Mouse (Mus musculus) lung, postnatal 14 days (tissue): Measurements from ENCODE around the gene St8sia1.

ENCODE experiments used
- DNase-seq: peaks from one replicate; pipeline ENCODE4 v3.0.0; 2021

St8sia1 gene

DNA sequence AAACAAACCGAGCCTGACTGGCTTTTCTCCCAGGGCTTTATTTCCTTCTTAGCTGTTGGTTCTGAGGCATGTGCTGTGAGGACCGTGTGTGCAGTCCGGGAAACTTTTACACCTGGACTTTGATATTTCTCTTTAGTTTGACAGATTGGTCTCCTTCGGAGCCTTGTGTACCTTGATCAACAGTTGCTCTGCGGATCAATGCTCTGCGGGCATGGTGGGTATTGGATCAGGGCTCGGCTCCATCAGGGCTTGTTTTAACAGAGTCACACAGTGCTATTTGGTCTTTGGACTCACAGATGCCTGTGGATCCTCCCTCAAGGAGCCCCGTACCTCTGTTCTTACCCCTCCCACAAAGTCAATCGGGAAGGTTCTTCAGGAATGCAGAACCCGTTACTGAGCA lies 150.2 kb downstream of the St8sia1 start:
- DNase-seq = no peak

DNA sequence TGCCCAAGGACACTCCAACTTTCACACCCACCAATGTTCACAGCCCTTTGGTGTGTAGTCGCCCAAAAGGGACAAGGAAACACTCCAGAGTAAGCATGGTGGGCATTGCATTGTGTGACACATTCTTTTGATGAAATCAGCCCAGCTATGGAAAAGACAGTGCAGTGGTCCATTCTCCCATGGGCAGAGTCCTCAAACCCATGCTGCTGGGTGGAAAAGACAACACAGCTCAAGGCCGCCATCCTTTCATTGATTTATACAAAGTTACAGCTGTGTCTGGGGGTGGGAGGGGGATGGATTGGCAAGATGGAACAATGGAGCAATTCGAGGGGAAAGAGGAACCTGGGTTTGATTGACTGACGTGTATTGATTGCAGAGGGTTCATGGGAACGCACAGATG lies 151.3 kb downstream of the St8sia1 start:
- DNase-seq = no peak

DNA sequence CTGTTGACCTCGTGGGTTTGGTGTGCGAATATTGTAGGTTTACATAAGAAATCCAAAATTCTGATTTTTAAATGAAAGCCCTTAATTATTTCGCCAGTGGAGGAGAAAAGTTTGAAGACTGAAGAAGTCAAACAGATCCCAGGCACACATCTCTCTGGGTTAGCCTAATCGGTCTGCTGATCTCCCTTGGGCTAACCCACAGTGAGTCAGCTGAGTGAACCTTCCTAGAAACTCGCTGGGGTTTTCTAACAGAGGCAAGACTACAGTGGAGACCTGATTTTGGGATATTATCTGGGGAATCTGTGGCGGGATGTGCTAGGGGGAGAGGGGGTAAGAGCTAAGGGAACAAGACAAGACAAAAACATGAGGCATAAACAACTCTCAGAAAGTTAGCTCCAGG lies 154.0 kb downstream of the St8sia1 start:
- DNase-seq = no peak

DNA sequence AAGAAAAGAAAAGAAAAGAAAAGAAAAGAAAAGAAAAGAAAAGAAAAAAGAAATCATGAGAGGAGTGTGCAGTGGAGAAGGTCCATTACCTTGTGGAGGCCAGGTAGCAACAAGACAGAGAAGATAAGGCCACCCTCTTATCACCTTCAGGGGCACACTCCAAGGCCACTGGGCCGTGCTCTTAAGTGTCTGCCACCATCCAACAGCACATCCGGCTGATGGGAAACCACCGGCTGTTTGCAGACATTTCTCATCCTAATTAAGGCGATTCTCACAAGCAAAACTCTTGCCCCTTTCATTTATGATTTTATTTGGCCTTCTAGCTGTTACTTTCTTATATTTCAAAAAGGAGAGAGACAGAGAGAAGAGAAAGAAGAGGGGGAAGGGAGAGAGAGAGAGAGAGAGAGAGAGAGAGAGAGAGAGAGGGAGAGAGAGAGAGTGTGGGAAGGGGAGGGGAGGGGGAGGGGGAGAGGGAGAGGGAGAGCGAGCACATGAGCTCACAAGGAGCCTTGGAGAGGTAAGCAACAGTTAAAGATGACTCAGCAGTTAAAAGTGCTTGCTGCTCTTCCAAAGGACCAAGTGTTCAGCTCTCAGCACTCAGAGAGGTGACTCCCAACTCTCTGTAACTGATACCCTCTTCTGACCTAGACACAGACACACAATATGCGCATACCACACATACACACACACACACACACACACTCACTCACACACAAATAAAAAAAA lies 154.7 kb downstream of the St8sia1 start:
- no peak for DNase-seq

DNA sequence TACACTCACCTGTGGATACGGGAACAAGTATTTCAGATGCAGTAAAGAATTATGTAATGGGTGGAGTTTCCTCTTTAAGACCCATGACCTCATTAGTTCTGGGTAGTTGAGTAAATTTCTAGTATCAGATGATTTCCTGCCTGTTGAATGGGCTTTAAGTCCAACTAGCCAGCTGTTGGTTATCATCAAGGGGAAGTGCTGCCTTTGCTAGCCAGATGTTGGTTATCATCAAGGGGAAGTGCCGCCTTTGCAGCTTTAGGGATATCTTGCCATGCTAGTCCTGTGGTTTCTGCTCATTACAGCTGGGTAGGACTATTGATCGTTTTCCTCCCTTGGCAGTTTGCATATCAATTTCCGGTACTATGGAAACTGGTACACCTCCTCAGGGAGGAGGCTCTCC lies 157.9 kb downstream of the St8sia1 start:
- DNase-seq = no peak

DNA sequence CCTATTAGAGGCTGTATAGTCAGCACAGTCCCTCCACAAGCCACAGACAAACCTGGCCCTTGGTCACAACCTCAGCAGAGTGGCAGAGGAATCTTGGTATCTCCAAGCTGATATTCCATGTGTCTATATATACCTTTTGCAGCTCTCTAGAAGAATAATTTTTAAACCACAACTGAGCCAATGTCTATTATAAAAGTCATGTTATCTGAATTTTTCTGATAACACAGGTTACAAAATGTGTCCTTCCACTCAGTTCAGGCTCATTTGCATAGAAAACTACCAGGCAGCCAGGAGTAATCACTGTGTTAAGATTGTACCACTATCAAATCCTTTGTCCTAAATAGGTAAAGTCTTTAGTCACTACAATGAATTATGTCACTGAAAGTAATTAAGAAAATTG lies 159.8 kb downstream of the St8sia1 start, which contains the start of gene Sult6b2:
Sult6b2 (minus strand) TSS at position 101 of the 400 bp plus-strand sequence.
- no peak for DNase-seq

DNA sequence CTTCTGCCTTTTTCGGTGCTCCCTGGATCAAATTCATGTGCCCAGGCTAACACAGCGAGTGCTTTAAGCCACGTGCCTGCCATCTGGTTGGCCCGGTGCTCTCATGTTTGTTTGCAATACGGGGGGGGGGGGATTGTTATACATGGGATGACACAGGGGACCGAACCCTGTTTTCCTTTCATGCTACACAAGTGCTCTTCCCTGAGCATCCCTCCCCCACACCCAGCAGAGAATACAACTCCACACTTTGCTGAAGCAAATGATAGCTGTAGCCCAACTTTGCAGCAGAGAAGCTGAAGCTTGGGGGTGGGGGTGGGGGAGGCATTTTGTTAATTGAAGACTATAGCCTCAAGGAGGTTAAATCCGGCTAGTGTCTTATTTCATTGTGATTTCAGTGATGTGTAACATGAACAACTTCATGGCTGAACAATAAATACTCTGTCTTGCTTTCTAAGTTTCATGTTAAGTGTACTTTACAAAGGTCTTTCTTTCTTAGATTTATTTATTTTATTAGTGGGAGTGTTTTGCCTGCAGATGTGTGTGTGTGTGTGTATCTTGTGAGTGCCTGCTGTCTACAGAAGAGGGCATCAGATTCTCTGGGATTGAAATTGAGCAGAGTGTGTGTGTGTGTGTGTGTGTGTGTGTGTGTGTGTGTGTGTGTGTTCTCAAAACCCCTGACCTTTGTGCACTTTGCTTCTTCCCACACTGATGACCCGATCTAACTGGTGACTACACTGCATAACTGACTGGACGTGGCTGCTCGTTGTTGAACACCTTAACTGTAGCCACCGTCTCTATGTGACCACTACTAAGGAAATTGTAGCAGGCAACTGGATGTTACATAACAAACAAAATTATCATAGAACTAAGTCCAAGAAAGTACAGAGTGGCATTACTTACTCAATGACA lies 161.4 kb downstream of the St8sia1 start:
- no peak for DNase-seq

DNA sequence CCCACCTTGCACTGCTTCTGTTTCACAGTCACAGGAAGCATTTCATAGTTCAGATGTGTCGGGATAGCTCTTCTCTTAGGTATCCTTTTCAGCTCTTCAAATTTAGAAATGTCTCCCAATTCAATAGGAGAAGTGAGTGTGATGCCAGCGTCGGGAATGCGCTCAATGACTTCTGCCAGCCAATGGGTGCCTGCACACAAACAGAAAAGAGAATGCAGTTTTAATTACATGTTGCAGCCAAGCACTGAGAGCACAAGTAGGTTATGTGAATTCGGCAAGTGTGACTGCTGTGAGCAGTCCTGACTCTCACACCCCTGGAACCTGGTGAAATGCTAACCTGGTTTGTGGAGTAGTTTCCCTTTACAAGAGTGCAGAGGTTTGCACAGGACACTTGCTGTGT lies 162.6 kb downstream of the St8sia1 start:
- DNase-seq = no peak

DNA sequence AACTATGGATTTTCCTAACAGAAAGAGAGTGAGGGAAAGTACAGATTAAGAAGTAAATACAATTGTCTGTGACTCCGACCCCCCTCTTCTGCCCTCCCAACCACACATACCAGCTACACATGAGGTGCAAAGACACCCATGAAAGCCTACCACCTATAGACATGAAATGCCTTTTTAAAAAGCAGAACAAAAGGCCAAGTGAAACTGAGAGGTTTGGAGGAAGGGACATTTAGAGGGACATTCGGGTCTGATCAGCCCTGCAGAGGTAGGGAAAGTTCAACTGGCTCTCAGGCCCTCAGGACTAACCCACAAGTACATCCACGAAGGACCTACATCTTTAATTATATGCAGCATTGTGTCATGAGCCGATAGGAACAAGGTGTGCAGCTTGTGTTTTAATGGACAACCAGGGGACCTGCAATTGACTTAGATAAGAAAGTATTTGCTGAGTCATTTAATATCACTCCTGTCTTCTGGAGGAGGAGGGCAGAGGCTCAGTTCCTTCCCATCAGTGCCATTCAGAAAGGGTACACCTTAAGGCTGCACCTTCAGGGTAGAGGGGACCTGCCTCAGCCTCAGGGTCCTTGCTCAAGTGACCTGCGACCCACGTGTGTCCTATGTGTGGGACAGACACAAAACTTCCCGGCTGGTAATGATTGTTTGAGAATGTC lies 164.4 kb downstream of the St8sia1 start:
- no peak for DNase-seq

DNA sequence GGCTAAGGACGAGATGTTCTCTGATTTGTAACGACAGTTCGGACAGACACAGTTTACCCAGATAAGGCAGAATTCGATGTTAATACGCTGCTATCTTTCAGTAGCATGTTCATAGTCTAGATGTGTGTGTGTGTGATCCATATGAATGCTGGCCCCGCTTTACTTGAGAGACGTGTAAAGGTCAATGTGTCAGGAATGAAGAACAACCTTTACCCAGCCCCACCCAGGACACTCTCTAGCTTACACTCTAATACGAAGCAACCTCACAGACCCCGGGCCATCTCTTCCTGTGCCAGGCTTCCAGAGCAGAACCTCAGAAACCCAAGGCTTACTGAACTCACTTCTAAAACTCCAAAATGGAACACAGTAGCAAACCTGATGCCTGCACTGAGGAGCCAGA lies 165.4 kb downstream of the St8sia1 start:
- DNase-seq = no peak

DNA sequence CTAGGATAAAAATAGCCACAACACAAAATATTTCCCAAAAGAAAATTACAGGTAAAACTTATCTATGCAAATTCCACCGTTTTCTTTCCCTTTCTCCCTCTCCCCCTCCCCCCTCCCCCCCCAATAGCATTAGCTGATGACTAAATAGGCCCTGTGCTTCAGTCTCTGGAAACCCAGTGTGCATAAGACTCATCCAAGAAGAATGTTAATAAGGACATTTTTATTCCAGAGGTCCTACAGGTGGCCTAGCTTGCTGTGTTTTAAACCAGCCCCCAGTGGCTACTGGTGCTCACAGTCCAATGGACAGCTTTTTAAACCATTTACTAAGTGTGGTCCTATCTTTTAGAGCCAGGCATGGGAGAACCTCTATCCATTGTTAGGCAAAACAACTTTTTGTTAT lies 166.3 kb downstream of the St8sia1 start:
- DNase-seq = no peak

DNA sequence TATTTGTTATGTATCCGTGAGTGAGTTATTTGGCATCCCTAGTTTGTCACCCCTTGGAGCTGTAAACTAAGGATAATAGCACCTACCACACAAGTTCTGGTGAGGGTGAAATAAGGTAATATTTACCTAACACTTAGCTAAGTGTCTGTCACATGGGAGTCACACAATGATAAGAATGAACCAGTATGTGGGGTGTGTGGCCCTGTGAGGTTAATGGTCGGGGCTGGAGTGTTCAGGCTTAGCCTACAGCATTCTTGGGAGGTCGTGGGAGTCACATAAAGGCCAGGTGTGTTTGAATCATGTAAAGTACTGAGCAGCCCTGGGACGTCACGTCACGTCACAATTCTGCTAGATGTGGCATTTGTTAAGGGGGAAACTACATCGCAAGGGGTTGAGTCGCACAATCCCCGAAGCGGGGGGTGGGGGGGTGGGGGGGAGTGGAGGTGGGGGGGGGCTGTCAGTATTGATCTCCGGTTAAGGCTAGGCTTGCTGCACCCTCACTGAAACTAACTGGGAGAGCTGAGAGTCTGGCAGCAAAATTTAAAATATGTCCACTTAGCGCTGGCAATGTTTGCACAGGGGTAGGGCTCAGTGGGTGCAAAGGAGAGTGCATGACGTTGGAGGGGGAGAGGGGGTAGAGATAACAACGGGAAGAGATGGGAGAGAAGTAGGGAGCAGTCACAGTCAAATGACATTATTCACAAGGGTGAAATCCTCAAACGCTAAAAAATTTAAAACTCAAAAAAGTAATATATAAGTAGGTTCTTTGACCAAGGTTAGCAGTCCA lies 168.4 kb downstream of the St8sia1 start:
- peak; percentile 16 for DNase-seq

DNA sequence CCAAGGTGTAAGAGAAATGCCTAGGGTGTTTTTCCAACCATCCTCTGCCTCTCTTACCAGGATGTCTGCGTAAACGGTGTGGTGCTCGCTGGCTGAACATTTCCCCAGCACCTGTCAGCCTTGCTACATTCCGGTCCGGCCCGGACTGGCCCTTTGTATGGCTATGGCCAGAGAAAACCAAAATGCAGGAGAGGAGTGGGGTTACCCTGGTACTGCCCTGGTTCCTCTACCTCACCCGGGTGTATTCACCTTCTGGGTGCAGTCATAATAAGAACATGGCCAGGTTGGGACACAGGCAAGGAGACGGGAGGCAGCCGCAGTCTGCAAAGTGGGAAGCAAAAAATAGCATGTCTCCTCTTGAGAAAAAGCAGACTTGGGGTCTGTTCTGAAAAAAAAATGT lies 169.2 kb downstream of the St8sia1 start:
- no peak for DNase-seq

DNA sequence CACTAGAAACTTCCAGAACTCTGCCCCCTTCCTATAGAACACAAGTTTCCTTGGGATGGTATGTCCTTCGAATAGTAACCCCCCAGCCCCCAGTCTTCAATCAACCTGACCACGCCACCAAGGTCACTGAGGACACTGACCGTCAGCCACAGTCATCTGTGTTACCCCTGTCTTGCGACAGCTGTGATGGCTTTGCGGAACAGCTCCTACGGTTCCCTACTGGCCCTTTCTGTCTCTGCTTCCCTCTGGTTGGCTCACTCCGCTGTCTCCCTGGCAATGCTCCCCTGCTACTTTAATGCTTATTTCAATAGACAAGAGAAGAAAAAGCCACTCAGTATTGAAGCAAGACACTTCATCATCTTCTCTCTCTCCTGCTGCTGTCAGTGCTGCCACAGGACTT lies 170.8 kb downstream of the St8sia1 start:
- no peak for DNase-seq

DNA sequence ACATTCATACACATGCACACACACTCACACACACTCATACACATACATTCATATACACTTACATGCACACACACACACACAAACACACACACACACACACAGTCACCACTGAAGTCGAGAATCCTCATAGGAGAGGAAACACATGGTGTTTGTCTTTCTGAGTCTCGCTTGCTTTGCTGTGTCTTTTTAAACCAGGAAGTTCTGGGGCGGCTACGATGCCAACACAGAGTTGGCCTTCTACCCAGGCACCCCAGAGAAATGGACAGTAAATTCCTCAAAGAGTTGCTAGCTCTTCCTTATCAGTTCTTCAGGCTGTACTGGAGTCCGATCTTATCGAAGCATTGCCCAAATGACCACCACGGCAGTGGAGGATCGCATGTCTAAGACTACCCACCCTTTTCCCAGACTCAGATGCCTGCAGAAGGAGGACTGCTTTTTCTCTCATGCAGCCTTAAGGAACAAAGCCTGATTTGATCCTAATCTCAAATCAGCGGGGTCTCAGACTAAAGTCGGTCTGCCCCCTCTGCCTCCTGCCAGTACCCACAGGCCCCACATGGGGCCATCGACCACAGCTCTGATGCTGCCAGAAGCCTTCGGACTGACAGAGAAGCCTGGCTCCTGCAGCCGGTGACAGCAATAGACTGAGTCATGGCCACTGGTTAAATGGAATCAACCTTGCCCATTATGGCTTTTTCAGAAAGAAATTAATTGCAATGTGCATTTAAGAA lies 171.8 kb downstream of the St8sia1 start:
- DNase-seq = no peak

DNA sequence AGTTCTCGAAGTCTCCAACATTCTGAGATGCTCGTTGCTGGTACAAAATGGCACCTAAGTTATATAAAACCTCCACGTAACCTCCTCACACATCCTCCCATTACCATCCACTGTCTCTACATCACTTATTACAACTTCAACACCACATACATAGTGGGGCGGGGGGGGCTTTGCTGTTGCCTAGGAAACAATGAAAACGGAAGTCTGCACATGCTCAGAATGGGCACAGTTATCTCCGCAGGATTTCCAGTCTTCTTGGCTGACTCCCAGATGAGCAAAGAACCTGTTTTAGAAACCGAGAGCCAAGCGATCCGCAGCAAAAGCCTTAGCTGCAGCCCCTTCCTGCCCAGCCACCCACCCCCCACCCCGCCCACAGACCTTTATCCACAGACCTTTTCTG lies 174.5 kb downstream of the St8sia1 start:
- DNase-seq = no peak

DNA sequence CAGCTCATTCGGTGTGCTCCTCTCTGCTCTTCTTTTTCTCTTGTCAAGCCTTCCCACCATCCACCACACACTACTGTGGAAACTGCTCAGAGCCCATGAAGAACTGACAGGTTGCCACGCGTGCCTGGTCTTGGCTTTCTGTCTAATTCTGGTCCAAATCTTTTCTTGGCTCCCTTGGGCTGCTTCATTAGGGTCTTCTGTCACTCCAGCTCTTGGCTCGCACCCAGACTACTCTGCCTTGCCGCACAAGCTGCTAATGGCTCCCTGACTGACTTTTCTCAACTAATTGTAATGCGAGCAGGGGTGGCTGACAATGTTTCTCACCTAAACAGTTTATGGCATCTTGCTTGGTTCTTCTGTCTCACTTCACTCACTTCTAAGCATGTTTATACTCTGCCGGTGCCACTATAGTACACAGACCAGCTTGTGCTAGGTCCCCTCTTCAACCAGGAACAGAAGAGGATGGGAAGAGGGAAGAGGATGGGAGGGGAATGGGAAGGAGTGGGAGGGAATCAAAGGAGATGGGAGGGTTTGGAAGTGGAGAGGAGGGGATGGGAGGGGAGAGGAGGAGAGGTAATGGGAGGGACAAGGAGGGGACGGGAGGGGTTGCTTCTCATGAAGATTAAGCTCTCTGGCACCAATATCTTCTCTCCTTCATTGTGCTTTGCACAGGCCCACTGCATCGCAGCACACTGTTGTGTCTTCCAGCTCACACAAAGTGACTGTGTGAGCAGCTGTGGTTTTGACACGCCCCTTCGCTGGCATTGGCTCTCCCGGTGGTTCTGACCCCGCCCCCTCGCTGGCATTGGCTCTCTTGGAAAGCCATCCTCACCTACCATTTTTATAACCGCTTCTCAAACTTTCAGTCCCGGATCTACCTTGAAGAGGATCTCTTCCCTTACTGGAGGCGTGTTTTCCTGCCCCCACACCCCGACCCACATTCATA lies 175.9 kb downstream of the St8sia1 start:
- peak; percentile 32 for DNase-seq

DNA sequence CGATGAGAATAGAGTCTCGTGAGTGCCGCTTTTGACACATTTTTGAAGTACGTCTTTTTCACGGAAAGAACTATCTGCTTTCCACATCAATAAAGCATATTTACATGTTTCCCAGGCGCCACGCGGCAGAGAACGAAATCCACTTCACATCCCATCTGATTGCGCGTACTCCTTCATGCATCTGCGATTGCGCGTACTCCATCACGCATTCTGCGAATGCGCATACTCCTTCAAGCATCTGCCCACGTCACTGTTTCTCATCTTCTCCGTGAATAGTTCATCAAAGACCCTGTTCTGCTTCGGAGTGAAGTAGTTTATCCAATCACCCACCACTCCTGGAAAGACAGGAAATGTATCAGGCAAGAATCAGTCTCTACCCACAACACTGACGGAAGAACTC lies 178.1 kb downstream of the St8sia1 start:
- DNase-seq = no peak

DNA sequence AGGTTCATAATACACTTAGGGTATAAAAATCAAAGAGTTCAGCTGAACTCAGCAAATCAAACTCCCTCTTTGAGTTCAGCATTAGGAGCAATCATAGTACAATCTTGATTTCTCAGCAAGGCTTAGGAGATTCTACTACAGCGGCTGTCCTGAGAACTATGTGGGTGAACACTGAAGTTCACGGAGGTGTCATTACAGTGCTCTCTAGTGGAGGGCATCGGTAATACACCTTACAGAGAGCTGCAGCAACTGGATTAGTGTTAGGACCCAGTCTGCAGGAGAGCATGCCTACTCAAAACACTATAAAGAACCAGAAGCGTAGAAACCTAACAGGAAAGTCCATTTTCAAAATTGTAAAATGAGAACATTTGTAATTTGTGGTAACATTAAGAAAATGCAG lies 178.9 kb downstream of the St8sia1 start:
- peak; percentile 74 for DNase-seq

DNA sequence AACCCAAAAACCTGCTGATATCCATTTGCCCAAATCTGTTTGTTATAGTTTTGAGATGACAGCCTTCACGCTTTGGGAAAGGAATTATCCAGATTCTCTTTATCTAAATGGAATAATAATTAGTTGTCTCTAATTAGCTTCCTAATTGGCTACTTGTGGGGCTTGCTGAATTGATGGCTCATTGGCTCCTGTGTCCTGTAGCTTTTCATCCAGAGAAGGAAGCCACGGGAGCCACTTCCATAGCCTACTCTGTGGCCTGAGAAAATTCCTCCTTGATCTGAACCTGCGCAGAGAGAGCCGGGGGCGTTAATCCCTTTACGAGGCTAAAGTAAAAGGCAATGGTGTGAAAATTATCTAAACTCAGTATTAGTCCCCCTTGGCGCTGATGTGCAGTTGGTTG lies 183.0 kb downstream of the St8sia1 start:
- DNase-seq = no peak

DNA sequence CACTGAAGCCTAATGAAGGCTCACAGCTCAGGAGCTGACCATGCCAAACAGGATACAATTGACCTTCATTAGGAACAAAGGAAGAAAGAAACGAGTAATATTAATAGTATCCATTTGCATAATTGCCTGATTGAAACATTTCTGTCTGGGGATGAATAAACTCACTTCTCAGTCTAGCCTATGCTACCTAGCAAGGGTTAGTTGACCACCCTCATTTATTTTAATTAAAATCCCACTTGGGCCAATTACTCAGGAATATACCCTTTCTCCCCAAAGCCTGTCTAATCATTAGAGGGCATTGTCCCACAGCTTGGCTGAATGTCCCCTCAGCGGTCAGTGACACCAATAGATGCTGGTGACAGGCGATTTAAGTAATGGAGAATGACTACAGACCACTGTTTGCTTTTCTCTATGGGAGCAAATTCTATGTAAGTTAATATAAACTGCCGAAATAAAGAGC lies 183.6 kb downstream of the St8sia1 start:
- DNase-seq = no peak
